Mouse (Mus musculus) pancreas, adult 10 weeks (tissue): ENCODE data around the gene Ap3b1. TPM values are rescaled to one million over a fixed set of nuclear protein-coding genes. Genes with fewer than 3 reads are reported as not detected.

Experiments used
- polyA plus RNA-seq: library from polyadenylated mRNA; stranded (reverse); fragments of 350-450 nt; fragmentation: Illumina TruSeq; extraction: RNeasy Lipid Tissue Mini Kit (QIAGEN cat#74804); gene quantifications from one replicate; pipeline ENCODE4 v1.2.3, GENCODE M21; 2015; ENCODE audit warnings: low read depth, low replicate concordance; ENCODE audit not compliant: insufficient read depth

Ap3b1 gene
- 11.6 TPM for polyA plus RNA-seq

GRCm38 (mm10) chr13:94358401-94359265 is at the start of gene Ap3b1:
TSS of gene Ap3b1 (plus strand) at chr13:94358960.

Other genes with a start within 250 kb of the Ap3b1 start
- gene Scamp1, start 73.1 kb upstream of the Ap3b1 start, polyA plus RNA-seq = 6.1 TPM